Mouse (Mus musculus): ENCODE results near the gene Rps6kb1. TPM values are rescaled to one million over a fixed set of nuclear protein-coding genes. Genes with fewer than 3 reads are reported as not detected.

The Rps6kb1 gene
- total RNA-seq (2021) = 10 to 100 TPM; 33.3 to 37.8 TPM
- long read RNA-seq, experiment 1, full-length matches to known transcripts = 53 of 77 reads
- long read RNA-seq, experiment 1, partial matches to known transcripts = 6 of 77 reads
- long read RNA-seq, experiment 1, other reads (novel, unspliced or antisense) = 18 of 77 reads
- long read RNA-seq, experiment 2, full-length matches to known transcripts = 22 of 29 reads
- long read RNA-seq, experiment 2, partial matches to known transcripts = 1 of 29 reads
- long read RNA-seq, experiment 2, other reads (novel, unspliced or antisense) = 6 of 29 reads

DNA sequence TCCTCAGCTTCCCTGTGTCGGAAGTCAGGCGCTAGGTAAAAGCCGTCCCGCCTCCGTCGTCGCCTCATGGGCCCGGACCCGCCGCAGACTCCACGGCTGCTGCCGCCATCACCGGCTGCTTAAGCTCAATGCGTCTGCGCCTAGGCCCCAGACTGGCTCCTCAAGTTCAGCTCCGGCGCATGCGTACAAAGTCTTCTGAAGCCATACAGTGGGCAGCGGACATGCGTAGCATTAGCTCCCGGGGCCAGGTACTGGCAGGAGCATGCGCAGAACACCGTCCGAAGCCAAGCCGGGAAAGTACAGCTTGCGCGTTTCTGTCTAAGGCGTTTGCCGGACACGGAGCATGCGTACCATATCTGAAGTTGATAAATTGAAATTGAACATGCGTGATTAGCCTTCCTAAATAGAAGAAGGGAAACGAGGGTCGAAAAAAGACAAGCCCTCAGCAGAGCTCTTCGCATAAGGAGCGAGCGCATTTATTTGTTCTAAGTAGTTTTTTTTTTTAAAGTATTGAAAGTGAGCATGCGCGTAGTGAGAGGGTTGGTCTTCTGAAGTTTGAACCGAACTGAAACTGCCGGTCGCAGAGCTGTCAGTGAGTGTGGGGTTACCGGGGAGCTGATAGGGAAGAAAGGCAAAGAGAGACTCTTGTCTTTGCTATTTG lies at the start of gene Rps6kb1, which contains the start of gene Tubd1:
Rps6kb1 (minus strand) TSS at position 167 of the 661 bp plus-strand sequence.
Tubd1 (plus strand) TSS at position 353 of the 661 bp plus-strand sequence.
- peak; percentile 100 for DNase-seq

DNA sequence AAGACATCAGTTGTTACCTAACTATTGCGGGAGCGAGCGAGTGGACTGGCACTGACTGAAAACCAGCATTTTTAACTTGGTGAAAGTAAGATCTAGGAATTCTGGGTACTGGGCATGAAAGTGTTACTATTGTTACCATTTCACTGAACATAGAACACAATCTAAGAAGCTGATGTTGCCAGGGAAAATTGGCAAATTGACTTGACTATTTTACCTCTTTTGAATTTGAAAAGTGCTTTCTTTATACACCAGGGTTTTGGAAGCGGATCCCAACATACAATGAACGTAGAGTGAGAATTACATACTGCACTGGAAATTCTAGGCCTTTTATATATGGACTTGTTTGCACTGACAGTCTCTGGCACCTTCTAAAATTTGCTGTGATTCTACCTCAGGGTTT lies 48.8 kb upstream of the Rps6kb1 start:
- DNase-seq = no peak

DNA sequence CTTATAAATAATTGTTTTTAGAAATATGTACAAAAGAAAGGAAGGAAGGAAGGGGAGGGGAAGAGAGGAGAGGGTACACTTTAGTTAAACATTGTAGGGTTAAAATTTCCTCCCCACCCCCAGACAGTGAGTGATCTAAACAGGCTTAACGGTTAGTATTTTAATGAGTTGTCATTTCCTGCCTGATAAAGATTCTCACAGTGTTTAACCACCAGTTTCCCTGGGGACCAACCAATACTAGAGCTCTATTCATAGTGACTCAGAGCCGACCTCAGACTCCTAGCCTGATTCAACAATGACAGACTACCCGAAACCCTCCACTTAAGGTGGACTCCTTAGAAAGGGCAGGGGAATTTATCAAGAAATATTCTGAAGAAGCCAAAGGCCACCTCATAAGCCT lies 48.4 kb upstream of the Rps6kb1 start:
- DNase-seq = no peak

DNA sequence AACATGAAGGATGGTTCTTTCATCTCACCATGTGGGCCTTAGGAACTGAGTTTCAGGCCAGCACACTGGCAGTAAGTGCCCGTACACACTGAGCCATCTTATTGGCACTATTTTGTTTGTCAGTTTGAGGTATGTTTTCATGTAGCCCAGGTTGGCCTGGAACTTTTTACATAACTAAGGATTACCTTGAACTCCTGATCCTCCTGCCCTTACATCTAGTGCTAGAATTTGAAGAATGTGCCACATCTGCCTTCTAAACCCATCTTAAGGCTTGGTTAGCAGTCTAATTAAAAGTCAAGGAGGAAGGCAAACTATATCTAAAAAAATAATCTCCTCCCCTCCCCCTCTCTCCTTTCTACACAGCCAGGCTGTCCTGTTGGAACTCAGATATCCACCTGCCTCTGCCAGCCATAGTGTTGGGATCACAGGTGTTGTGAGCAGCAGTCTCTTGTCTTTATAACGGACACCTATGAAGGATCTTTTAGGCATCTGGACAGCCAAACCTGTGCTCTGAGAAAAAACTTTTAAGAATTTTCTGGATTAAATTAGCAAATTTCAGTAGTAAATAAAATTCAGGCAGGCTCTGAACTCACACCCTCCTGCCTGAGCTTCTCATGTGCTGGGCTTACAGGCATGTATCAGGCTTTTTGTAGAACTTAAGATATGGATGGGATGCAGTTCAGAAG lies 47.5 kb upstream of the Rps6kb1 start:
- DNase-seq = no peak

DNA sequence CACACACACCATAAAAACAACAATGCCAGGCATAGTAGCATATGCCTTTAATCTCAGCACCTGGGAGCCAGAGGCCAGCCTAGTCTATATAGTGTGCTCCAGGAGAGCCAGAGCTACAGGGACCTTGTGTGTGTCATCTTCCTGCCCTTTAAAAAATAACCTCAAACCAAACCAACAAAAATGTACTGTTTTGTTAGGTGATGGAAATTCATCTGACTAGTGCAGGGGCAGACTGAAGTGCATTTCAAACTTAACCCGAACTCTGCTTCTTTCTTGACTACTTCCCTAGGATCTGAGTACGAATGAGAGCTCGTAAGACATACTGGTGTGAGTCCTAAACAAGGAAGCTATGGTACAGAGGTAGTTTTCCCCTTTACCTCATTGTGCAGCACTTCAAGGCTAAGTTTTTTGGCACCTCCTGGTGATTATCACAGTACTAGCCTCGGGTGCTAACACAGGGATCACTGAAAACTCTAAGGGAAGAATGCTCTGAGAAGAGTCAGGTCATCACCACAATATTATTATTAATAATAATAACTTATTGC lies 46.8 kb upstream of the Rps6kb1 start:
- no peak for DNase-seq

DNA sequence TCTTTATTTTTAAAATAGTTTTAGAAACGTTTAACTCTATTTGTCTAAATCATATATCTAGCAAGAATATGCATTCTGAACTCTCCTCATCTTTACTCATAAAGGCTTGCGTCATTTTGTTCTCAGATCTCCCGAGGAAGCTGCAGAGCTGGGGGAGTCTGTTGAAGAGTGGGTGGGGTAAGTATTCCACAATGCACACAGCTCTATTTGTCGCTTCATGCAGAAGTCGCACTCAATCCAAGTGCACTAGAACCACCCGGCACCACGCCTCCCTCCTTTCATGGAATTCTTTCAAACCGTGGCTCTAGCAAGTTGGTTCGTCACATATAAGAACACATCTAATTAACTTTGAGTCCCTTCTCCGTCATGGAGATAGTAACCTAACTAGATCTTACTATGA lies 46.0 kb upstream of the Rps6kb1 start:
- no peak for DNase-seq

DNA sequence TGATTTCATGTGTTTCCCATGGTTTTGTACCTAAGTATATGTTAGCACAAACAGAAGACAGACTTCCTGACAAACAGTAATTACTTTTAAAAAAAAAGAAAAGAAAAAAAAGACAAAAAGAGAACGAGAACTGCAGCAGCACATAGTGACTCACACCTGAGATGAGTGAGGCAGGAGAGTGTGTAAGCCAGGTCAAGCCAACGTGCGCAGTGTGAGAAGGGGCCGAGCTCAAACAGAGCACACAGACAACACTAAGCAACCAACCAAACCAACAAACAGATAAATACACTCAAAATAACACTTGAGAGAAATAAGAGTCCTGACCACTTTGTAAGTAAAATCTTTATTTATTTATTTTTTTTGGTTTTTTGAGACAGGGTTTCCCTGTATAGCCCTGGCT lies 45.5 kb upstream of the Rps6kb1 start:
- no peak for DNase-seq

DNA sequence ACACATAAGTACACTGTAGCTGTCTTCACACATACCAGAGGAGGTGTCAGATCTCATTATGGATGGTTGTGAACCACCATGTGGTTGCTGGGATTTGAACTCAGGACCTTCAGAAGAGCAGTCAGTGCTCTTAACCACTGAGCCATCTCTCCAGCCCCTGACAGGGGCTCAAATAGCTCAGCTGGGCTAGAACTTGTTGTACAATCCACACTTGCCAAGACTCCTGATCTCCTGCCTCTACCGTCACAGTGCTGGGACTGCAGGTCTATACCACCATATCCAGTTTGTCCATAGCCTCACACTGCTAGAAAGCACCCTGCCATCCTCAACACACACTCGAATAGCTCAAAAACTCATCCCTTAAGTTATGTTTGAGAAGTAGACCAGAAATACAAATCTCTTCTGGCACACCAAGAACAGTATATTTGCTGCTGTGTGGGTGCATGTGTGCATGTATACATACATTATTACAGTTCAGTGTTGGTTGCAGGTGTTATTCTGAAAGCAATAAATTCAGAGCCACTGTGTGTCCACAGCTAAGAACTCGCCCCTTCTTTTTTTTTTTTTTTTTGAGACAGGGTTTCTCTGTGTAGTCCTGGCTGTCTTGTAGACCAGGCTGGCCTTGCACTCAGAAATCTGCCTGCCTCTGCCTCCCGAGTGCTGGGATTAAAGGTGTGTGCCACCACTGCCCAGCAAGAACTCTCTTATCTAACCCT lies 44.1 kb upstream of the Rps6kb1 start:
- no peak for DNase-seq

DNA sequence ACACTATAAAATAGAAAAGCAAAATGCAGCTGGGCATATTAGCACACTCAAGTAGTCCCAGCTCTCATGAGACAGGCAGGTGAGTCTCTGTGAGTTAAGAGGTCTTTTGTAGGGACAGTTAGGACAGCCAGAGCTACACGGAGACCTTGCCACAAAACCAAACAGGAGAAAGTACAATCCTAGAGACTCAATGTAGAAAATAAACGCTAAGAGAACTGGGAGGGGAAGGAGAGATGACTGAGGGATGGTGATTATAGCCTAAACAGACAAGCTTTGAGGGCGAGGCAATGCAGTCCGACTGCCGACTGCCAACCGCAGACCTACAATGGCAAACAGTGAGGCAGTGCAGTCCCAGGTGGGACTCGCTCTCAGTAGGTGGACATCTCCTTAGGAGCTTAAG lies 43.2 kb upstream of the Rps6kb1 start:
- no peak for DNase-seq

DNA sequence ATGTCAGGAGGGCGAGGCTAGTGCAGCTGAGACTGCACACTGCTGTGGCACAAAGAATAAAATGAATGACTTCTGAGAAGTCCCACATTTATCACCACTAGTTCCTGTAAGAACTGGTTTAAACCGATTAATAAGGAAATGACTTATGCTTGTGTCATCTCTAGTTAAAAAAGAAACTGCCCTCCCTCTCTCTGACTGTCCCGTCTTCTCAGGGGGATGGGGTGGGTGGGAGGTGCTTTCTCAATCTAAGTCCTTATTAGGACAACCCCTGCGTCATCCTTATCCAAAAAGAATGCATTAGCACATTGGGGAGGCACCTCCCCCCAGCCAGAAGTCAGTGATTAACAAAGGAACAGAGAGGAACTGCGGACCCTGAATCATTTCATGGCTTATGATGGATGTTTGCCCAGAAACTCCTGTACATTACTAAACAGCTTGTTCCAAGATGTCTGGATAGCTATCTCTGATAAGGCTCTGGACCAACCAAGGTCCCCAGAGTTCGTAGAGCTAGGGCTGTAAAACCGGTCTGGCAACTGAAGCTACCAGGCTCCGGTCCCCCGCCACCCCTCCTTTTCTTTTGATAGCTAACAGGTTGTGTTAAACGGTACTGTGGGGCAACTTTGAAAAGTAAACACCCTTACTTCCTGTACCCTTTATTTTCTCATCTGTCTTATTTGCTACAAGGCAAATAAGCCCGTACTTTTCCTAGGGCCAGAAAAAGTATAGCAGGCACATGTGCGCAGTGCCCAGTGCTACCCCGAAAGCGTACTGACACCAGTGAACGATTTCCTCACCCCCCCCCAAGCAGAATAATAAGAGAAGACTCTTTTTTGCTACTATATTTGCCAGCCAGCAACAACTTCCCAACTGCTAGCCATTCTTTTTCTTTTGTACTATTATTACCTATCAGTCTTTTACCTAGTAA lies 42.5 kb upstream of the Rps6kb1 start:
- DNase-seq = peak; percentile 62

DNA sequence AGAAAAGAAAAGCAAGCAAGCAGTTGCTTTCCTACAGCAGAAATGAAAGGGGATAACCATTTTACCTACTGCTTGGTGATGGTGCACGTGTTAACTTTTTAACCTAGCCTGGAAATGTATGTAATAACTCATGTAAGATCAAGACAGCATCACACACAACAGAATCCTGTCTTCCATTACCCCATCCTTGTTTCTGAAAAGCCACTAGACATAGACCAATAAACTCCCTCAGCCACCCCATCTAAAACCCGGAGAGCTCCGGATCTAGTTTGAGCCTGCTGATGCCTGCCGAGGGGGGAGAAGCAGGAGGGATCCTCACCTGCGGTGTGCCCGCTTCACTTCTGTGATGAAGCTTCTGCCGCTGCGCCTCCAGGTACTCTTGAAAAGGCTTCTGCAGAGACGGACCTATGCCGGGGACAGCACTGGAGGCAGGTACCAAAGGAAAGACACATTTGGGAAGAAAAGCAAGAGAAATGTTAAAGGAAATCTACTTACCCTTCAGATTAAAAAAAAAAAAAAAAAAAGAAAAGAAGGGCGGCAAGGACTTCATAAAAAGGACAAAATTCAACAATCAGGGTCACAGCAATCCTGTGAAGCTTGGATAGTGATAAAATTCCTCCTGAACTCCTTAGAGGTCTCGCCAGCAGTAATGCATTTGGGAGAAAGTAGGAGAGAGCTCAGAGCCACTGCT lies 41.7 kb upstream of the Rps6kb1 start:
- no peak for DNase-seq

DNA sequence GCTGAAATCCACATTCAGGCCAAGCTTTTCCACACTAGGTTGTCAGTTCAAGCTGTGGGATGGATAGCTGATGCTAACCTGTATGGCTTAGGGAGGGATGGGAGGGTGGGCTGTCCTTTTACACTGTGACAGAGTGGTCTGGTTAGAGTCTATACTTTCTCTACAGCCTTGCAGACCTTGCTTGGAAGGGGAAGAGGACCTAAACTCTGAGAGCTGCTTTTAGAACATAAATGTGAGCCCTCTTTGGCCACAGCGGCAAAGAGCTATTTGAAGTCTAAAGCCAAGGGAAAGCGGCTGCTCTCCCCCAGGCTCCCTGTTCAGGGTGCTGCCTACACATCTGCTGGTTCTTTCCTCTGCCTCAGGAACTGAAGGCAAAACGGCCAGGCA lies 41.0 kb upstream of the Rps6kb1 start:
- DNase-seq = no peak

DNA sequence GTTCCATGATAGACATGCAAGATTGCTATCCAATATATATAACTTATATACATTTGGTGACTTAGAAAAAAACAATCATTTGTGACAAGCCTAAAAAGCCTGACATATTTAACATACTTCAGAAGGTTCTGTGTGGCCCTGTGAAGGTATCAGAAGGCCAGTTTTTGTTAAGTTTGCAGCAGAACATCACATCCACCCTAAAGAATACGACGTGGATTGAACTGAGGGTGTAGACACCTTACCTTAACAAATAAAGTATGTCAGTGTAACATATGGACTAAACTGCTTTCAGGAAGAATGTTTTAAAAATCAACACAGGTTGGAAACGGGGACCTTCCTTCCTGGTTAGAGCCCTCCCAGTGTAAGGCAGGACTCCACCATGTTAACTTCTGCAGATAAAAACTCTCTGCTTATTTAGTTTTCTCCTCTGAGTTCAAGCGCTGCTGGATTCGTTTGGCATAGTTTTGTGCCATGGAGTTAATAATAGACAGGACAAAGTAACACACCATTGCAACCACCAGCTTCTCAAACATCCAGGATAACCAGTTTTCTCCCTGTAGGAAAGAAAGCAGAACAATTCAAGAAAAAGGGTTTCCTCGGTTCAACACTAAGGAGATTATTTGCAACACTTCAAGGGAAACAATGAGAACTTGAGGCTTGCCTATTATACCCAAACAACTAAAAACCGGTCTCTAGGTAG lies 40.4 kb upstream of the Rps6kb1 start:
- DNase-seq = no peak

DNA sequence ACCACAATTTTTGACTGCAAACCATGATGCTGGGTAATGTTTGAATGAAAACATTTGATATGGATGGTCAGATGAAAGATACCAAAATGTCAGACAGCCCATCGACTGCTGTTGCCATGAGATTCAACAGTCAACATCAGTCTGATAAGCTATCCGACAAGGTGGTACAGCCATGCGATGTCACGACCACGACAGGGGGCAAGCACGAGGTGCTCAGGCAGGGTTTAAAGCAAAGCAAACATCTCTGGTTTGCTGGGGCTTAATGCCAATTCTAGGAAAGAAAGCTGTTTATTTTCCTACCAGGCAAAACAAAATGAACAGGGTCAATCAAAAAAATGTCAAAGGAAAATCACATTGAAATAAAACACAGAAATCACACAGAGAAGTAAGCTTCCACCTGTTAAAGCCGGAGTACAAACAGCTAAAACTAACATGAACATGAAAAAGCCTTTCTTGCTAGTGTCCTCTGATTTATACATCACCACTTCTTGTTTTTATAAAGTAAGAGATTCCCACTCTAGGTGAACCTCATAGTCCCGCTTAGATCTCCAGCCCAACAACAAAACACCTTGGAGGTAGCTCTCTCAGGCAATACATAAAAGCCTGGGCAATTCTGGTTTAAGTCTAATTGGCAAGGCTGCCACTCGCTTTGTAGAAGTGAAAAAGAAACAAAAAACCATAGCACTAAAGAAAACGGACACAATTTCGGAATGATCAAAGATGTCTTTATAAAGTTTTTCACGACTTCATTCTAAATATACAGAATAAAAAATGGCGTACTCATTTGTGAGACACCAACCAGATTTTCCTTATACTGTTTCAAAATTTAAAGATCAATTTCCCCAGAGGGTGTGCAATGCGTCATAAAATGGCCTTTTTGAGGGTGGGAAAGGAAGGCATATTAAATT lies 39.6 kb upstream of the Rps6kb1 start:
- no peak for DNase-seq

DNA sequence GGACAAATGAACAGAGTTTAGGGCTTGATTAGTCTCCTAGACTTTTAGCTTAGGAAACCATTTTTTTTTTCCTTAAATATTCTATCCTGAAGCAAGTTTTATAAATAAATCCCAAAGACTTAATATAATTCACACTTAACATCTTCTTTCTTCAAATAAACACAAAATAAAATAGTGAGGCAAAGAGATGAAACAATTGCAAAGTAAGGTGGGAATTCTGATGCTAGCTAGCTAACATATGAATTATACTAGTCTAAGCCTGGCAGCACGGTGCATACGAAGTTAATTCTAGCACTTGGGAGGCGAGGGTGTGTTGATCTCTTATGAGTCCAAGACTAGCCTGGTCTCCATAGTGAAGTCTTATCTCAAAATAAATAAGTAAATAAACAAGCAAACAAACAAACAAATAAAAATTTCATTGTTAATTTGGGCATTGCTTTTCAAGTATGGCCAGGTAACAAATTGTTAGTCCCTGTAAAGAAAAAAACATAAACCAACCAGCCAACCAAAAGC lies 38.8 kb upstream of the Rps6kb1 start:
- DNase-seq = no peak

DNA sequence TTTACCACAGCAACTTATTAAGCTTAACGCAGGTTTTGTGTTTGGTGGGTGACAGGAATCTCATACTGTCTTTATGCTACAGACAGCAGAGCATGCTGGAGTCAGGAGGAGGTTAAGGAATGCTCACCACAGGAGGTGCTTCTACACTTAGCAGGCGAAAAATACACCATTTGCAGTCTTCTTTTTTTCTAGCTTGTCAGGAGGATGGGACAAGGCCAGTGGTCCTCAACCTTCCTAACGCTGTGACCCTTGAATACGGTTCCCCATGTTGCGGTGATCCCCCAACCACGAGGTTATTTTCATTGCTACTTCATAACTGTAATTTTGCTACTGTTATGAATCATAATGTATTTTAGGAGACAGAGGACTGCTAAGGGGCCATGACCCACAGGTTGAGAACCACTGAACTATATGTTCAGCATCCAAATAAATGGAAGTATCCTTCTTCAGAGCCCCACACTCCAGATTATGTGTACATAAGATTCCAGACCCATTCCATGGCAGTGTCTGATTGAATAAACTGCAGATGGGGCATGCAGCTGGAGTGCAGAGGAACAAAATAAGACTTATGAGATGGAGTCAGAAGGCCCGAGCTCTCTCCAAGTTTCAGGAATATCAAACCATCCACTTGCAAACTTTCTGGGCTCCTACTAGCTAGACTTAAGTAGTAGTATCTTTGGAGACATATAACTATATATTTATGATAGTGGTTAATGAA lies 38.1 kb upstream of the Rps6kb1 start:
- DNase-seq = no peak

DNA sequence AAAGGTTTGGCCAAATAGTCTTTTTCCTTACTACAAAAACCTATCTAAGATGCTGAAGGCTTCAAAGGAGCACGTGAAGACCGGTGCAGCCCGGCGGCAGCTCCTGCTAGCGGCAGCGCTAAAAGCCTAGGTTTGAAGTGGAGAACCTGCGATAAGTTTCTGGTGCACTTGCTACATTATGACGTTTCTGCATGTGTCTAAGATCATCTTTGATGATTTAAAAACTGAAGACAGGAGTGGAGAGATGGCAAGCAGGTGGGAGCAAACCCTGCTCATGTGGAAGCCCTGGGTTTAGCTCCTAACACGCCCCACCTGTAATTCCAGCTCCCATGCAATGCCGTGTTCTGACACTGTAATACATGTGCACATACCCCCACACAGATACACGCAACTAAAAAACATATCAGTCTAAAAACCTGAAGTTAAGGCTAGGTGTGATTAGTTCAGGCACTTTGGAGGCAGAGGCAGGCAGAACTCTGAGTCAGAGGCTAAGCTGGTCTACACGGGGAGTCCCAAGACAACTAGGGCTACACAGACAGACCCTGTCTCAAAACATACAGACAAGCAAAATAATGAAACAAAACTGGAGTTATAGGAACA lies 37.4 kb upstream of the Rps6kb1 start:
- DNase-seq = no peak
